Mouse (Mus musculus) liver, embryonic 12.5 days (tissue): ENCODE measurements around the gene Gm9817. TPM values are rescaled to one million over a fixed set of nuclear protein-coding genes. Genes with fewer than 3 reads are reported as not detected.

Experiments
- ATAC-seq: fragments of 200-750 bp; cut with Nextera tagmentation; 2 replicates; pipeline ENCODE4 v1.8.0; 2017; ENCODE audit warnings: moderate number of reproducible peaks, mild to moderate bottlenecking, moderate library complexity
- H3K27ac ChIP-seq: fragments of 300-500 bp; sonication (generic); 2 replicates; pipeline ENCODE4 v1.5.1; 2016; ENCODE audit warnings: mild to moderate bottlenecking
- H3K27me3 ChIP-seq: fragments of 300-500 bp; sonication (generic); replicated peaks from 2 replicates; pipeline ENCODE4 v1.6.1; 2016; ENCODE audit warnings: mild to moderate bottlenecking, moderate library complexity
- H3K36me3 ChIP-seq: fragments of 300-500 bp; sonication (generic); 2 replicates; pipeline ENCODE4 v1.6.1; 2016; ENCODE audit warnings: mild to moderate bottlenecking, moderate library complexity
- H3K4me1 ChIP-seq: fragments of 300-500 bp; sonication (generic); 2 replicates; pipeline ENCODE4 v1.6.1; 2016
- H3K4me2 ChIP-seq: fragments of 300-500 bp; sonication (generic); 2 replicates; pipeline ENCODE4 v1.6.1; 2016; ENCODE audit warnings: mild to moderate bottlenecking, moderate library complexity
- H3K4me3 ChIP-seq: fragments of 300-500 bp; sonication (generic); 2 replicates; pipeline ENCODE4 v1.5.1; 2016; ENCODE audit warnings: mild to moderate bottlenecking, moderate library complexity
- H3K9ac ChIP-seq: fragments of 300-500 bp; sonication (generic); 2 replicates; pipeline ENCODE4 v1.6.1; 2016; ENCODE audit warnings: mild to moderate bottlenecking, moderate library complexity
- H3K9me3 ChIP-seq: fragments of 300-500 bp; sonication (generic); replicated peaks from 2 replicates; pipeline ENCODE4 v1.6.1; 2016; ENCODE audit warnings: mild to moderate bottlenecking, moderate library complexity
- WGBS: fragments of 180-500 bp; shearing (Covaris S2); methylation state at CpG from one replicate; pipeline ENCODE4 v1.1.7; 2016; ENCODE audit not compliant: insufficient replicate concordance; 5-methylcytosine and 5-hydroxymethylcytosine counted together
- polyA plus RNA-seq: library from polyadenylated mRNA; unstranded; fragments of >200 nt; fragmentation: Nextera tagmentation; extraction: Ambion mirVana; gene quantifications from 2 replicates; pipeline ENCODE4 v1.2.1, GENCODE M21; 2016

Gm9817 gene
- polyA plus RNA-seq, 1 experiment from 2014 or later, result not detected

- H3K9me3 ChIP-seq, result no peaks in the 10 kb centered on the region
- no peak overlapping the region for H3K4me2 ChIP-seq
- peaks cover 74% of the 10 kb centered on the region for H3K27me3 ChIP-seq
- no peak overlapping the region for H3K9ac ChIP-seq
- no peaks in the 10 kb centered on the region for H3K36me3 ChIP-seq
- H3K27ac ChIP-seq, result no peak overlapping the region
- WGBS, result 61% methylated on average over 13 of the region's 13 CpGs
- H3K4me3 ChIP-seq, result no peak overlapping the region
- H3K4me1 ChIP-seq, result peaks cover 12% of the 10 kb centered on the region; the same call in 1 of the 2 replicates
- no peak for ATAC-seq
Measured at GRCm38 (mm10) chr13:45089846-45090245, 11.4 kb downstream of the Gm9817 start.

GRCm38 (mm10) chr13:45092816-45093215 is 14.3 kb downstream of the Gm9817 start:
- 45% methylated on average over 4 of the region's 4 CpGs for WGBS
- no peak overlapping the region for H3K4me2 ChIP-seq
- ATAC-seq, result no peak
- H3K9ac ChIP-seq, result no peak overlapping the region
- H3K4me1 ChIP-seq, result peaks cover 12% of the 10 kb centered on the region; the same call in 1 of the 2 replicates
- H3K36me3 ChIP-seq, result no peaks in the 10 kb centered on the region
- H3K9me3 ChIP-seq, result no peaks in the 10 kb centered on the region
- H3K27ac ChIP-seq, result no peak overlapping the region
- H3K4me3 ChIP-seq, result no peak overlapping the region
- peaks cover 65% of the 10 kb centered on the region for H3K27me3 ChIP-seq

DNA sequence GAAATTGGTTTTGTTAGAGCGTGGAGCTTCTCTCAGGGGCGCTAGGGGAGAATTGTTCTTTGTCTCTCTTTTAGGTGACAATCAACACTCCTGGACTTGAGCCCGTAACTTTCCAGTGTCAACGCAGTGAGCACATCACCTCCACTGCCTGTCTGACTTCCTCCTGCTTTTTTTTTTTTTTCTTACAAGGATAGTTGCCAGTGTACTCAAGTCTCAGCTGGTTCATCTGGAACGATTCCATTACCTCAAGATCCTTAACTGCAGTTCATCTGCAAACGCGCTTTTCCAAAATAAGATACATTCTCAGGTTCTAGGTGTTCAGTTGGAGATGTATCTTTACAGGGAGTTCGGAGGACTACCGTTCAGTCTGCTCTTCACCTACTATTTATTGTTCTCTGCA is 16.5 kb downstream of the Gm9817 start:
- no peak overlapping the region for H3K4me2 ChIP-seq
- H3K4me3 ChIP-seq, result no peak overlapping the region
- no peak overlapping the region for H3K9ac ChIP-seq
- no peaks in the 10 kb centered on the region for H3K36me3 ChIP-seq
- 74% methylated on average over 9 of the region's 9 CpGs for WGBS
- H3K9me3 ChIP-seq, result no peaks in the 10 kb centered on the region
- peaks cover 63% of the 10 kb centered on the region for H3K27me3 ChIP-seq
- no peak overlapping the region for H3K27ac ChIP-seq
- ATAC-seq, result no peak
- H3K4me1 ChIP-seq, result peaks cover 11% of the 10 kb centered on the region

DNA sequence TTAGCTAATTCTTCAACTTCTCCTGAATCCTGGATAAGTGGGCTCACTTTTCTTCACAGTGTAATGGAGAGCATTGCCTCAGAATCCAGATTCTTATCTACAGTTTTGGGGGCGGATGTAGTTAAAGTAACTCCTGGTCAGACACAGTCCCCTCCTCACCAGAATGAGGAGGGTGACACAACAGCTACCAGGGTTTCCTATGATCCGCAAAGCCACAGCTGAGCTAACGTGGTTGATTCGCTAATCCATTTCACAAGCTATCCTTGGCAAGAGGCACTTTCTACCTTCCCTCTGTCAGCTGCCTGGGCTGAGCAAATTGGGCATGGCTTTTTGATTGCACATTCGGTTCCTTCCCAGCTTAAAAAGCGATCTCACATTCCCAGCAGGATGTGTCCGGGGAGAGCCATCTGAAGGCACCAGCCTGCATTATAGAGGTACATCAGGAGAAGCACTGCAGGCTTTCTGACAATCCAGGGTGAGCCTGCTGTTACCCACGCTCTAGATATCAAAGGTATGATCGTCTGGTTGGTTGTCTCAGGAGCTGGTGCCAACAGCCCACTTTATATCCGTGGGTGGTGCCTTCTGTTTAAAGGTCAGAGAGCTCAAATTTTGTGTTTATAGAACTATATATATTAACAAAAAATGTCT is 21.2 kb downstream of the Gm9817 start:
- Histone ChIP-seq H3K9ac (no peak overlapping the region), H3K27me3 (peaks cover 57% of the 10 kb centered on the region), H3K4me1 (peaks cover 5% of the 10 kb centered on the region), H3K27ac (no peak overlapping the region), H3K9me3 (no peaks in the 10 kb centered on the region), H3K36me3 (no peaks in the 10 kb centered on the region), H3K4me2 (no peak overlapping the region), H3K4me3 (no peak overlapping the region)
- ATAC-seq, result no peak
- 60% methylated on average over 10 of the region's 10 CpGs for WGBS

DNA sequence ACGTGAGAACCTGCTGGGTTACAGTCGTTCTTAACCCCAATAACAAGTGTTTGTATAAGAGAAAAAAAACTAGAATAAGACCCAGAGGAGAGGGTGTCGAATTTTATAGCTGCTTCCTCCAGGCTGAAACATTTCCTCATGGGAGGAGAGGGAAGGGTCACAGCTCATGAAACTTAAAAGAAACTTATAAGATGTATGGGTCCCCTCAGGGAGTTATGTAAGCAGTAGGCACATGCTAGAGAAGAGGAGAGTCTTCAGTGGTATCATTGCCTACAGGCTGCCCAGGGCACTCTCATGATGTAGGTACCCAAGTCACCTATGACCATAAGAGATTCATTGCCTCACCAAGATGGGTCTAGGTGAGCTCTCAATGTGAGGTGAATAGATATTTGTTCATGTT is 28.0 kb downstream of the Gm9817 start:
- H3K4me3 ChIP-seq, result no peak overlapping the region
- H3K4me2 ChIP-seq, result no peak overlapping the region
- WGBS, result 67% methylated on average over 3 of the region's 3 CpGs
- no peaks in the 10 kb centered on the region for H3K36me3 ChIP-seq
- ATAC-seq, result no peak
- no peaks in the 10 kb centered on the region for H3K4me1 ChIP-seq
- H3K27ac ChIP-seq, result no peak overlapping the region
- H3K27me3 ChIP-seq, result peaks cover 59% of the 10 kb centered on the region
- H3K9me3 ChIP-seq, result no peaks in the 10 kb centered on the region
- H3K9ac ChIP-seq, result no peak overlapping the region

GRCm38 (mm10) chr13:45108851-45109390 is 30.4 kb downstream of the Gm9817 start:
- peaks cover 47% of the 10 kb centered on the region for H3K27me3 ChIP-seq
- ATAC-seq, result no peak
- WGBS, result 3% methylated on average over 7 of the region's 7 CpGs

GRCm38 (mm10) chr13:45118375-45118774 is 39.9 kb downstream of the Gm9817 start:
- Histone ChIP-seq H3K4me3 (no peak overlapping the region), H3K27me3 (peaks cover 30% of the 10 kb centered on the region), H3K9me3 (no peaks in the 10 kb centered on the region), H3K4me2 (no peak overlapping the region), H3K9ac (no peak overlapping the region), H3K4me1 (peaks cover 14% of the 10 kb centered on the region; the same call in 1 of the 2 replicates), H3K36me3 (no peaks in the 10 kb centered on the region), H3K27ac (no peak overlapping the region)
- WGBS, result 52% methylated on average over 5 of the region's 5 CpGs
- peak; percentile 76 for ATAC-seq

More at GRCm38 (mm10) chr13:45108851-45109390, 30.4 kb downstream of the Gm9817 start:
- Histone ChIP-seq H3K9me3 (no peaks in the 10 kb centered on the region), H3K9ac (no peak overlapping the region), H3K27ac (no peak overlapping the region), H3K4me3 (no peak overlapping the region), H3K4me1 (no peaks in the 10 kb centered on the region), H3K4me2 (no peak overlapping the region), H3K36me3 (no peaks in the 10 kb centered on the region)

DNA sequence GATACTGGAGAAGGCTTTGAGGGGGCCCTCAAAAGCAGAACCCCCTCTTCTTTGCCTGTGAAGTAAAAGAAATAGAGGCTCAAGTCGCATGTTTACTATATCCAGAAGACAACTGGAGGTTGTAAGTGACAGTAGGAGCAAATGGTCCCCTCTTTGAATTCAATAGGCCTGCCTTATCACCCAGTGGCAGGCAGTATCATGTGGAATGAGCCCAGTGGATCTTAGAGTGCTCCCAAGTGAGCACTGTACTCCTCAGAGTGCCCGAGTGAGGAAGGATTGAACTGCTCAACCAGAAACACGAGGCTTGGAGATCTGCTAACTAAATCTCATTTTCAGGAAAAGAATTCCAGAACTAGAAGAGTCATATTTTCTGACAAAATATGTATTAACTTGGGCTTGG is 40.3 kb downstream of the Gm9817 start:
- H3K9ac ChIP-seq, result no peak overlapping the region
- peak; percentile 74; the same call in 1 of the 2 replicates for ATAC-seq
- no peaks in the 10 kb centered on the region for H3K36me3 ChIP-seq
- peaks cover 14% of the 10 kb centered on the region; the same call in 1 of the 2 replicates for H3K4me1 ChIP-seq
- WGBS, result 47% methylated on average over 3 of the region's 3 CpGs
- no peak overlapping the region for H3K4me3 ChIP-seq
- no peak overlapping the region for H3K4me2 ChIP-seq
- no peak overlapping the region for H3K27ac ChIP-seq
- peaks cover 30% of the 10 kb centered on the region for H3K27me3 ChIP-seq
- H3K9me3 ChIP-seq, result no peaks in the 10 kb centered on the region

Other genes starting within 250 kb of the Gm9817 start
- 35.0 and 36.1 TPM in 2 replicates for gene Dtnbp1, start 76.5 kb upstream of the Gm9817 start, polyA plus RNA-seq